Mouse (Mus musculus): ENCODE results near the gene Adcy4. TPM values are rescaled to one million over a fixed set of nuclear protein-coding genes. Genes with fewer than 3 reads are reported as not detected.

Adcy4 gene
- polyA plus RNA-seq, 1 experiment from 2014 or later = 1.8 TPM

- peaks cover 16% of the 10 kb centered on the region for H3K4me1 ChIP-seq (replicated peaks)
- WGBS (ENCODE audit: insufficient replicate concordance) = 33% methylated on average over 11 of the region's 11 CpGs
- ATAC-seq (ENCODE audit: low read depth) (no peak), DNase-seq (no peak)
- peak overlapping the region; percentile 65 for H3K4me3 ChIP-seq (replicated peaks)
- no peaks in the 10 kb centered on the region for H3K9me3 ChIP-seq (replicated peaks)
- 0 out of 2 replicates have a peak, but pooled peaks cover 2% of the 10 kb centered on the region for H3K36me3 ChIP-seq
- no peak overlapping the region for H3K27ac ChIP-seq
- peak overlapping the region; percentile 91 for H3K4me2 ChIP-seq
- H3K27me3 ChIP-seq = peaks cover 49% of the 10 kb centered on the region
- peak overlapping the region; percentile 70; the same call in 1 of the 2 replicates for H3K9ac ChIP-seq
These were observed 3.8 kb upstream of the Adcy4 start for GRCm38 (mm10) chr14:55787731-55788130.

GRCm38 (mm10) chr14:55785195-55785594 lies 1.3 kb upstream of the Adcy4 start:
- Histone ChIP-seq H3K4me1 (replicated peaks) (peaks cover 20% of the 10 kb centered on the region), H3K9me3 (replicated peaks) (no peaks in the 10 kb centered on the region), H3K27me3 (peaks cover 63% of the 10 kb centered on the region), H3K4me3 (replicated peaks) (no peak overlapping the region), H3K36me3 (0 out of 2 replicates have a peak, but pooled peaks cover 2% of the 10 kb centered on the region), H3K27ac (no peak overlapping the region), H3K9ac (no peak overlapping the region), H3K4me2 (no peak overlapping the region)
- DNase-seq (no peak), ATAC-seq (ENCODE audit: low read depth) (no peak)
- WGBS (ENCODE audit: insufficient replicate concordance) = 41% methylated on average over 6 of the region's 6 CpGs

GRCm38 (mm10) chr14:55783171-55783957 lies 531 bp downstream of the Adcy4 start:
- no peak for DNase-seq

GRCm38 (mm10) chr14:55782361-55782960 lies 1.4 kb downstream of the Adcy4 start:
- Histone ChIP-seq H3K27ac (no peak overlapping the region), H3K9me3 (replicated peaks) (no peaks in the 10 kb centered on the region), H3K4me1 (replicated peaks) (peaks cover 10% of the 10 kb centered on the region), H3K4me2 (peak overlapping the region; percentile 48; the same call in 1 of the 2 replicates), H3K36me3 (0 out of 2 replicates have a peak, but pooled peaks cover 2% of the 10 kb centered on the region), H3K9ac (no peak overlapping the region), H3K27me3 (peaks cover 53% of the 10 kb centered on the region), H3K4me3 (replicated peaks) (no peak overlapping the region)
- DNase-seq = no peak
- no peak for ATAC-seq (ENCODE audit: low read depth)
- 56% methylated on average over 9 of the region's 9 CpGs for WGBS (ENCODE audit: insufficient replicate concordance)

More at GRCm38 (mm10) chr14:55783171-55783957, 531 bp downstream of the Adcy4 start:
- Histone ChIP-seq H3K4me3 (replicated peaks) (peak overlapping the region; percentile 41), H3K4me1 (replicated peaks) (peaks cover 13% of the 10 kb centered on the region), H3K9ac (no peak overlapping the region), H3K27ac (no peak overlapping the region), H3K27me3 (peaks cover 62% of the 10 kb centered on the region), H3K9me3 (replicated peaks) (no peaks in the 10 kb centered on the region), H3K36me3 (0 out of 2 replicates have a peak, but pooled peaks cover 2% of the 10 kb centered on the region), H3K4me2 (peak overlapping the region; percentile 48)
- WGBS (ENCODE audit: insufficient replicate concordance) = 13% methylated on average over 31 of the region's 31 CpGs
- ATAC-seq (ENCODE audit: low read depth) = no peak

- Histone ChIP-seq H3K27me3 (peaks cover 45% of the 10 kb centered on the region), H3K4me2 (peak overlapping the region; percentile 26), H3K4me3 (replicated peaks) (no peak overlapping the region), H3K9ac (no peak overlapping the region), H3K4me1 (replicated peaks) (peaks cover 20% of the 10 kb centered on the region), H3K36me3 (0 out of 2 replicates have a peak, but pooled peaks cover 2% of the 10 kb centered on the region), H3K27ac (no peak overlapping the region), H3K9me3 (replicated peaks) (no peaks in the 10 kb centered on the region)
- WGBS (ENCODE audit: insufficient replicate concordance) = 19% methylated on average over 14 of the region's 14 CpGs
- DNase-seq = peak; percentile 38
- peak; percentile 57 for ATAC-seq (ENCODE audit: low read depth)
These were observed 2.6 kb downstream of the Adcy4 start for GRCm38 (mm10) chr14:55781310-55781709.

- no peak for DNase-seq
- 76% methylated on average over 11 of the region's 11 CpGs for WGBS (ENCODE audit: insufficient replicate concordance)
- H3K4me3 ChIP-seq (replicated peaks) = no peak overlapping the region
These were observed 3.2 kb downstream of the Adcy4 start for GRCm38 (mm10) chr14:55780736-55781135.

GRCm38 (mm10) chr14:55779656-55780055 lies 4.2 kb downstream of the Adcy4 start:
- Histone ChIP-seq H3K4me1 (replicated peaks) (peaks cover 20% of the 10 kb centered on the region), H3K36me3 (no peaks in the 10 kb centered on the region), H3K9ac (no peak overlapping the region), H3K27me3 (peaks cover 37% of the 10 kb centered on the region), H3K4me3 (replicated peaks) (no peak overlapping the region), H3K27ac (no peak overlapping the region), H3K9me3 (replicated peaks) (no peaks in the 10 kb centered on the region), H3K4me2 (no peak overlapping the region)
- 64% methylated on average over 16 of the region's 16 CpGs for WGBS (ENCODE audit: insufficient replicate concordance)
- DNase-seq = no peak
- no peak for ATAC-seq (ENCODE audit: low read depth)

More at GRCm38 (mm10) chr14:55780736-55781135, 3.2 kb downstream of the Adcy4 start:
- Histone ChIP-seq H3K9ac (no peak overlapping the region), H3K27me3 (peaks cover 39% of the 10 kb centered on the region), H3K9me3 (replicated peaks) (no peaks in the 10 kb centered on the region), H3K4me2 (no peak overlapping the region), H3K27ac (no peak overlapping the region), H3K4me1 (replicated peaks) (peaks cover 20% of the 10 kb centered on the region), H3K36me3 (0 out of 2 replicates have a peak, but pooled peaks cover under 1% of the 10 kb centered on the region)
- no peak for ATAC-seq (ENCODE audit: low read depth)

GRCm38 (mm10) chr14:55778686-55779085 lies 5.2 kb downstream of the Adcy4 start:
- Histone ChIP-seq H3K4me3 (replicated peaks) (no peak overlapping the region), H3K27ac (no peak overlapping the region), H3K4me2 (no peak overlapping the region), H3K9ac (no peak overlapping the region), H3K4me1 (replicated peaks) (peaks cover 20% of the 10 kb centered on the region), H3K27me3 (peaks cover 35% of the 10 kb centered on the region), H3K36me3 (no peaks in the 10 kb centered on the region), H3K9me3 (replicated peaks) (no peaks in the 10 kb centered on the region)
- WGBS (ENCODE audit: insufficient replicate concordance) = 79% methylated on average over 15 of the region's 15 CpGs
- no peak for DNase-seq
- no peak for ATAC-seq (ENCODE audit: low read depth)

GRCm38 (mm10) chr14:55777806-55778205 lies 6.1 kb downstream of the Adcy4 start:
- no peak for DNase-seq

GRCm38 (mm10) chr14:55777176-55777575 lies 6.7 kb downstream of the Adcy4 start:
- Histone ChIP-seq H3K36me3 (no peaks in the 10 kb centered on the region), H3K9ac (no peak overlapping the region), H3K27me3 (peaks cover 31% of the 10 kb centered on the region), H3K4me1 (replicated peaks) (peaks cover 20% of the 10 kb centered on the region), H3K4me2 (no peak overlapping the region), H3K9me3 (replicated peaks) (no peaks in the 10 kb centered on the region), H3K4me3 (replicated peaks) (no peak overlapping the region), H3K27ac (no peak overlapping the region)
- no peak for DNase-seq
- ATAC-seq (ENCODE audit: low read depth) = no peak
- WGBS (ENCODE audit: insufficient replicate concordance) = 20% methylated on average over 3 of the region's 3 CpGs

More at GRCm38 (mm10) chr14:55777806-55778205, 6.1 kb downstream of the Adcy4 start:
- ATAC-seq (ENCODE audit: low read depth) = no peak
- H3K27me3 ChIP-seq = peaks cover 33% of the 10 kb centered on the region
- no peaks in the 10 kb centered on the region for H3K36me3 ChIP-seq
- 67% methylated on average over 11 of the region's 11 CpGs for WGBS (ENCODE audit: insufficient replicate concordance)
- H3K9me3 ChIP-seq (replicated peaks) = no peaks in the 10 kb centered on the region
- H3K4me1 ChIP-seq (replicated peaks) = peaks cover 20% of the 10 kb centered on the region
- no peak overlapping the region for H3K9ac ChIP-seq
- H3K4me3 ChIP-seq (replicated peaks) = no peak overlapping the region
- no peak overlapping the region for H3K4me2 ChIP-seq
- H3K27ac ChIP-seq = no peak overlapping the region

- no peaks in the 10 kb centered on the region for H3K36me3 ChIP-seq
- no peak for DNase-seq
- no peaks in the 10 kb centered on the region for H3K9me3 ChIP-seq (replicated peaks)
- H3K4me3 ChIP-seq (replicated peaks) = no peak overlapping the region
- 44% methylated on average over 7 of the region's 7 CpGs for WGBS (ENCODE audit: insufficient replicate concordance)
- peaks cover 29% of the 10 kb centered on the region for H3K27me3 ChIP-seq
- H3K27ac ChIP-seq = no peak overlapping the region
- no peak for ATAC-seq (ENCODE audit: low read depth)
- no peak overlapping the region for H3K9ac ChIP-seq
- peaks cover 20% of the 10 kb centered on the region for H3K4me1 ChIP-seq (replicated peaks)
- H3K4me2 ChIP-seq = no peak overlapping the region
These were observed 7.2 kb downstream of the Adcy4 start for GRCm38 (mm10) chr14:55776711-55777110.
